Mouse (Mus musculus) myocyte (in vitro differentiated cells): Measurements from ENCODE around the gene Oit3. TPM values are rescaled to one million over a fixed set of nuclear protein-coding genes. Genes with fewer than 3 reads are reported as not detected.

Source experiments
- H3K27me3 ChIP-seq: one replicate; pipeline ENCODE4 v1.6.1; 2011; ENCODE audit not compliant: control insufficient read depth, insufficient read depth, insufficient read length
- H3K36me3 ChIP-seq: one replicate; pipeline ENCODE4 v1.6.1; 2011; ENCODE audit not compliant: control insufficient read depth, insufficient read depth
- H3K4me2 ChIP-seq: one replicate; pipeline ENCODE4 v1.6.1; 2011; ENCODE audit warnings: low read depth, control low read depth
- H3K4me3 ChIP-seq: one replicate; pipeline ENCODE4 v1.5.1; 2011; ENCODE audit warnings: mild to moderate bottlenecking, control low read depth, moderate library complexity
- H3K79me2 ChIP-seq: one replicate; pipeline ENCODE4 v1.6.1; 2011; ENCODE audit not compliant: control insufficient read depth, insufficient read depth
- H3ac ChIP-seq: one replicate; pipeline ENCODE4 v1.6.1; 2011; ENCODE audit not compliant: control insufficient read depth, insufficient read length
- CEBPB ChIP-seq: IDR thresholded peaks from 2 replicates; pipeline ENCODE4 v1.6.1; 2011; ENCODE audit warnings: mild to moderate bottlenecking, moderate library complexity; ENCODE audit not compliant: poor library complexity, insufficient read depth, severe bottlenecking
- MAX ChIP-seq: IDR thresholded peaks from one replicate; pipeline ENCODE4 v1.6.1; 2011; ENCODE audit warnings: low read depth, mild to moderate bottlenecking, control low read depth
- MYOD1 ChIP-seq, 3 experiments: IDR thresholded peaks; one replicate each; pipeline ENCODE4 v1.6.1; 2011; ENCODE audit warnings: control low read depth in 2 of 3, low read depth in 2 of 3, mild to moderate bottlenecking in 2 of 3, moderate library complexity in 1 of 3; ENCODE audit not compliant: insufficient read length in 2 of 3, control insufficient read depth in 1 of 3
- MYOG ChIP-seq, 3 experiments: IDR thresholded peaks; one replicate each; pipeline ENCODE4 v1.6.1; 2011; ENCODE audit warnings: control low read depth in 2 of 3, low read depth in 2 of 3, mild to moderate bottlenecking in 2 of 3; ENCODE audit not compliant: insufficient read length in 2 of 3, control insufficient read depth in 1 of 3, insufficient read depth in 1 of 3
- POLR2A ChIP-seq: IDR thresholded peaks from one replicate; pipeline ENCODE4 v1.6.1; 2011; ENCODE audit warnings: low read depth, mild to moderate bottlenecking, control low read depth, moderate library complexity; ENCODE audit not compliant: insufficient read length
- POLR2AphosphoS2 ChIP-seq: IDR thresholded peaks from one replicate; pipeline ENCODE4 v1.6.1; 2011; ENCODE audit warnings: low read depth, control low read depth; ENCODE audit not compliant: insufficient read length
- REST ChIP-seq: IDR thresholded peaks from one replicate; pipeline ENCODE4 v1.6.1; 2011; ENCODE audit warnings: mild to moderate bottlenecking, control low read depth, moderate library complexity; ENCODE audit not compliant: insufficient read depth, insufficient read length
- SRF ChIP-seq: IDR thresholded peaks from one replicate; pipeline ENCODE4 v1.6.1; 2011; ENCODE audit warnings: low read depth; ENCODE audit not compliant: control insufficient read depth, insufficient read length
- USF1 ChIP-seq: IDR thresholded peaks from one replicate; pipeline ENCODE4 v1.6.1; 2011; ENCODE audit warnings: low read depth, mild to moderate bottlenecking, control low read depth, moderate library complexity
- polyA plus RNA-seq: library from polyadenylated mRNA; unstranded; fragments of >200 nt; fragmentation: generic; extraction: Trizol; gene quantifications from one replicate; pipeline ENCODE4 v1.2.1, GENCODE M21; 2012; ENCODE audit warnings: missing spikeins

Gene Oit3
- polyA plus RNA-seq, 1 experiment: 0.32 TPM

GRCm38 (mm10) chr10:59377906-59378305, 63.7 kb downstream of the Oit3 start:
- no peaks in the 10 kb centered on the region for H3K79me2 ChIP-seq
- no peak overlapping the region for H3ac ChIP-seq
- no peak for TF ChIP-seq SRF
- no peak for TF ChIP-seq MAX
- no peak for TF ChIP-seq MYOG (IDR thresholded peaks at IDR 0.05; ENCODE audit: control insufficient read depth in 1 of 3, insufficient read depth in 1 of 3, insufficient read length in 2 of 3, low read depth in 2 of 3)
- no peak for TF ChIP-seq USF1
- no peak for TF ChIP-seq CEBPB
- no peak for TF ChIP-seq POLR2AphosphoS2
- TF ChIP-seq REST: no peak
- TF ChIP-seq MYOD1 (IDR thresholded peaks at IDR 0.05; ENCODE audit: control insufficient read depth in 1 of 3, insufficient read length in 2 of 3, low read depth in 2 of 3): no peak
- TF ChIP-seq POLR2A: no peak
- no peaks in the 10 kb centered on the region for H3K27me3 ChIP-seq
- peaks cover 35% of the 10 kb centered on the region for H3K36me3 ChIP-seq
- H3K4me3 ChIP-seq: no peak overlapping the region
- H3K4me2 ChIP-seq: no peak overlapping the region

Other genes with a start within 250 kb of the Oit3 start
- gene Sept10, start 219.9 kb downstream of the Oit3 start, polyA plus RNA-seq: 16.9 TPM
- gene Sowahc, start 219.8 kb downstream of the Oit3 start, polyA plus RNA-seq: 1.2 TPM
- gene P4ha1, start 118.5 kb downstream of the Oit3 start, polyA plus RNA-seq: 107 TPM
- gene Gm10273, start 46.1 kb downstream of the Oit3 start, polyA plus RNA-seq: 10.3 TPM
- gene Pla2g12b, start 38.1 kb downstream of the Oit3 start, polyA plus RNA-seq: not detected
- 0.37 TPM for gene Gm10322, start 174.3 kb upstream of the Oit3 start, polyA plus RNA-seq
- gene Mcu, start 174.9 kb upstream of the Oit3 start, polyA plus RNA-seq: 82.9 TPM